Mouse (Mus musculus) B cell, adult (primary cell): ENCODE measurements around the gene Alg9. TPM values are rescaled to one million over a fixed set of nuclear protein-coding genes. Genes with fewer than 3 reads are reported as not detected.

Experiments
- total RNA-seq: library from RNA; stranded (reverse); gene quantifications from 4 replicates; pipeline ENCODE4 v1.2.4, GENCODE M21; 2023; ENCODE audit not compliant: inconsistent age

The Alg9 gene
- total RNA-seq: 25.1 to 27.8 TPM (median 26.5 TPM) in 4 replicates

GRCm38 (mm10) chr9:50774991-50775612 is at the start of gene Alg9, which contains the start of gene 1110032A03Rik:
Alg9 (plus strand) TSS chr9:50775019.
1110032A03Rik (minus strand) TSS chr9:50775520.

GRCm38 (mm10) chr9:50738914-50739870 is 35.6 kb upstream of the Alg9 start, which contains the start of gene Dixdc1:
Dixdc1 (minus strand) TSS chr9:50739517.

GRCm38 (mm10) chr9:50746214-50746677 is 28.6 kb upstream of the Alg9 start, which contains the start of gene 2310030G06Rik:
2310030G06Rik (minus strand) TSS chr9:50746536.

GRCm38 (mm10) chr9:50751323-50751722 is 23.5 kb upstream of the Alg9 start, which contains the start of gene Cryab:
Cryab (plus strand) TSS chr9:50751325.

GRCm38 (mm10) chr9:50752054-50752602 is 22.7 kb upstream of the Alg9 start, which contains the start of gene Hspb2:
Hspb2 (minus strand) TSS chr9:50752354.

GRCm38 (mm10) chr9:50768107-50769002 is 6.5 kb upstream of the Alg9 start, which contains the start of gene Fdxacb1:
Fdxacb1 (plus strand) TSS chr9:50768236.

GRCm38 (mm10) chr9:50845081-50845480 is 70.3 kb downstream of the Alg9 start, which contains the start of gene Ppp2r1b:
Ppp2r1b (plus strand) TSS chr9:50845301.

Other genes starting within 250 kb of the Alg9 start
- gene Pts, start 246.3 kb upstream of the Alg9 start, total RNA-seq: 58.5 to 68.5 TPM (median 61.2 TPM) in 4 replicates
- gene Il18, start 220.2 kb upstream of the Alg9 start, total RNA-seq: 16.3 to 23.4 TPM (median 21.1 TPM) in 4 replicates
- 2.4 to 3.7 TPM (median 3.3 TPM) in 4 replicates for gene Bco2, start 219.8 kb upstream of the Alg9 start, total RNA-seq
- not detected in 4 replicates for gene Tex12, start 213.7 kb upstream of the Alg9 start, total RNA-seq
- gene Sdhd, start 171.2 kb upstream of the Alg9 start, total RNA-seq: 51.3 to 59.6 TPM (median 55.6 TPM) in 4 replicates
- 52.2 to 55.4 TPM (median 53.6 TPM) in 4 replicates for gene Timm8b, start 171.1 kb upstream of the Alg9 start, total RNA-seq
- gene Pih1d2, start 157.7 kb upstream of the Alg9 start, total RNA-seq: 0.78 to 2.2 TPM in 2 of 4 replicates, not detected in the others
- gene Nkapd1, start 157.6 kb upstream of the Alg9 start, total RNA-seq: 27.3 to 32.1 TPM (median 29.3 TPM) in 4 replicates
- 22.5 to 35.4 TPM (median 31.0 TPM) in 4 replicates for gene Dlat, start 115.2 kb upstream of the Alg9 start, total RNA-seq
- gene Dixdc1, start 35.5 kb upstream of the Alg9 start, total RNA-seq: not detected in 4 replicates
- gene 2310030G06Rik, start 28.5 kb upstream of the Alg9 start, total RNA-seq: not detected in 4 replicates
- not detected in 4 replicates for gene Cryab, start 23.7 kb upstream of the Alg9 start, total RNA-seq
- not detected in 4 replicates for gene Hspb2, start 22.7 kb upstream of the Alg9 start, total RNA-seq
- gene Fdxacb1, start 6.8 kb upstream of the Alg9 start, total RNA-seq: 14.8 to 23.6 TPM (median 16.3 TPM) in 4 replicates
- 21.2 to 30.0 TPM (median 25.0 TPM) in 4 replicates for gene 1110032A03Rik, start 501 bp downstream of the Alg9 start, total RNA-seq
- 40.3 to 50.9 TPM (median 46.0 TPM) in 4 replicates for gene Ppp2r1b, start 70.3 kb downstream of the Alg9 start, total RNA-seq
- 28.2 to 38.2 TPM (median 33.3 TPM) in 4 replicates for gene Sik2, start 234.1 kb downstream of the Alg9 start, total RNA-seq